Mouse (Mus musculus) myocyte (in vitro differentiated cells): ENCODE measurements around the gene Rdh8. TPM values are rescaled to one million over a fixed set of nuclear protein-coding genes. Genes with fewer than 3 reads are reported as not detected.

Source experiments
- H3K27me3 ChIP-seq: one replicate; pipeline ENCODE4 v1.6.1; 2011; ENCODE audit not compliant: control insufficient read depth, insufficient read depth, insufficient read length
- H3K36me3 ChIP-seq: one replicate; pipeline ENCODE4 v1.6.1; 2011; ENCODE audit not compliant: control insufficient read depth, insufficient read depth
- H3K4me2 ChIP-seq: one replicate; pipeline ENCODE4 v1.6.1; 2011; ENCODE audit warnings: low read depth, control low read depth
- H3K4me3 ChIP-seq: one replicate; pipeline ENCODE4 v1.5.1; 2011; ENCODE audit warnings: mild to moderate bottlenecking, control low read depth, moderate library complexity
- H3K79me2 ChIP-seq: one replicate; pipeline ENCODE4 v1.6.1; 2011; ENCODE audit not compliant: control insufficient read depth, insufficient read depth
- H3ac ChIP-seq: one replicate; pipeline ENCODE4 v1.6.1; 2011; ENCODE audit not compliant: control insufficient read depth, insufficient read length
- CEBPB ChIP-seq: IDR thresholded peaks from 2 replicates; pipeline ENCODE4 v1.6.1; 2011; ENCODE audit warnings: mild to moderate bottlenecking, moderate library complexity; ENCODE audit not compliant: poor library complexity, insufficient read depth, severe bottlenecking
- E2F4 ChIP-seq: IDR thresholded peaks from one replicate; pipeline ENCODE4 v1.6.1; 2011; ENCODE audit warnings: mild to moderate bottlenecking, control low read depth, moderate library complexity; ENCODE audit not compliant: insufficient read depth
- MAX ChIP-seq: IDR thresholded peaks from one replicate; pipeline ENCODE4 v1.6.1; 2011; ENCODE audit warnings: low read depth, mild to moderate bottlenecking, control low read depth
- MYOD1 ChIP-seq, 3 experiments: IDR thresholded peaks; one replicate each; pipeline ENCODE4 v1.6.1; 2011; ENCODE audit warnings: control low read depth in 2 of 3, low read depth in 2 of 3, mild to moderate bottlenecking in 2 of 3, moderate library complexity in 1 of 3; ENCODE audit not compliant: insufficient read length in 2 of 3, control insufficient read depth in 1 of 3
- MYOG ChIP-seq, 3 experiments: IDR thresholded peaks; one replicate each; pipeline ENCODE4 v1.6.1; 2011; ENCODE audit warnings: control low read depth in 2 of 3, low read depth in 2 of 3, mild to moderate bottlenecking in 2 of 3; ENCODE audit not compliant: insufficient read length in 2 of 3, control insufficient read depth in 1 of 3, insufficient read depth in 1 of 3
- POLR2A ChIP-seq: IDR thresholded peaks from one replicate; pipeline ENCODE4 v1.6.1; 2011; ENCODE audit warnings: low read depth, mild to moderate bottlenecking, control low read depth, moderate library complexity; ENCODE audit not compliant: insufficient read length
- POLR2AphosphoS2 ChIP-seq: IDR thresholded peaks from one replicate; pipeline ENCODE4 v1.6.1; 2011; ENCODE audit warnings: low read depth, control low read depth; ENCODE audit not compliant: insufficient read length
- REST ChIP-seq: IDR thresholded peaks from one replicate; pipeline ENCODE4 v1.6.1; 2011; ENCODE audit warnings: mild to moderate bottlenecking, control low read depth, moderate library complexity; ENCODE audit not compliant: insufficient read depth, insufficient read length
- SRF ChIP-seq: IDR thresholded peaks from one replicate; pipeline ENCODE4 v1.6.1; 2011; ENCODE audit warnings: low read depth; ENCODE audit not compliant: control insufficient read depth, insufficient read length
- TCF12 ChIP-seq: IDR thresholded peaks from one replicate; pipeline ENCODE4 v1.6.1; 2011; ENCODE audit warnings: mild to moderate bottlenecking, control low read depth; ENCODE audit not compliant: poor library complexity, insufficient read depth, severe bottlenecking
- TCF3 ChIP-seq: IDR thresholded peaks from one replicate; pipeline ENCODE4 v1.6.1; 2011; ENCODE audit warnings: low read depth, control low read depth; ENCODE audit not compliant: insufficient read length
- USF1 ChIP-seq: IDR thresholded peaks from one replicate; pipeline ENCODE4 v1.6.1; 2011; ENCODE audit warnings: low read depth, mild to moderate bottlenecking, control low read depth, moderate library complexity
- polyA plus RNA-seq: library from polyadenylated mRNA; unstranded; fragments of >200 nt; fragmentation: generic; extraction: Trizol; gene quantifications from one replicate; pipeline ENCODE4 v1.2.1, GENCODE M21; 2012; ENCODE audit warnings: missing spikeins

Rdh8 gene
- not detected for polyA plus RNA-seq

DNA sequence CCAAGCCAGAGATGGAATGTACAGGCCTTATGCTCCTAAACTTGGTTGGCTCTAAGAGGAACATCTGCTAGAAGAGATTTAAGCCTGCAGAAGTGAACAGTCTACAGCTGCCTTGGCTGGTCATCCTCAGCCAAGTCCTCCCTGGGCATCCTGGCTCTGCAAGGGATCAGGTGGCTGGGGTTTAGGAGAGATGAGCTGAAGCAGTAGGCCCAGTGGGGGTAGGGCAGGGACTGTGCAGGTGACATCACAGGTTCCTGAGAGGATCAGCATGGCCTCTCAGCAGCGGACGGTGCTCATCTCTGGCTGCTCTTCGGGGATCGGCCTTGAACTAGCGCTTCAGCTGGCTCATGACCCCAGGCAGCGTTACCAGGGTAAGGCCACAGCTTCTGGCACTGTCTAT is at the start of gene Rdh8:
Gene Rdh8, plus strand, starts transcription at position 268 of the 400 bp plus-strand sequence.
- no peak within 1 kb of the TSS for H3K4me2 ChIP-seq
- H3K4me3 ChIP-seq = no peak within 1 kb of the TSS
- H3K36me3 ChIP-seq = no peaks in the 10 kb centered on the region
- no peaks in the 10 kb centered on the region for H3K27me3 ChIP-seq
- no peak within 1 kb of the TSS for H3ac ChIP-seq
- no peak for TF ChIP-seq USF1
- no peak for TF ChIP-seq TCF3
- no peak for TF ChIP-seq MAX
- no peak for TF ChIP-seq E2F4
- TF ChIP-seq POLR2AphosphoS2 = no peak
- no peak for TF ChIP-seq MYOD1 (IDR thresholded peaks at IDR 0.05; ENCODE audit: control insufficient read depth in 1 of 3, insufficient read length in 2 of 3, low read depth in 2 of 3)
- no peak for TF ChIP-seq REST
- TF ChIP-seq TCF12 = no peak
- no peak for TF ChIP-seq MYOG (IDR thresholded peaks at IDR 0.05; ENCODE audit: control insufficient read depth in 1 of 3, insufficient read depth in 1 of 3, insufficient read length in 2 of 3, low read depth in 2 of 3)
- no peak for TF ChIP-seq CEBPB
- no peak for TF ChIP-seq SRF
- no peak for TF ChIP-seq POLR2A
- peaks cover 14% of the 10 kb centered on the region for H3K79me2 ChIP-seq

- Histone ChIP-seq H3K4me3 (no peak overlapping the region), H3K36me3 (peaks cover 16% of the 10 kb centered on the region), H3K4me2 (no peak overlapping the region), H3ac (no peak overlapping the region), H3K79me2 (no peaks in the 10 kb centered on the region), H3K27me3 (no peaks in the 10 kb centered on the region)
- TF ChIP-seq E2F4 (no peak), USF1 (no peak), POLR2A (no peak), TCF12 (no peak), POLR2AphosphoS2 (no peak), REST (no peak), CEBPB (no peak), MYOD1 (IDR thresholded peaks at IDR 0.05; ENCODE audit: control insufficient read depth in 1 of 3, insufficient read length in 2 of 3, low read depth in 2 of 3) (no peak), MYOG (IDR thresholded peaks at IDR 0.05; ENCODE audit: control insufficient read depth in 1 of 3, insufficient read depth in 1 of 3, insufficient read length in 2 of 3, low read depth in 2 of 3) (no peak)
Observed at GRCm38 (mm10) chr9:20781286-20781685, 37.0 kb upstream of the Rdh8 start.

GRCm38 (mm10) chr9:20785055-20785454 is 33.2 kb upstream of the Rdh8 start:
- no peak overlapping the region for H3ac ChIP-seq

GRCm38 (mm10) chr9:20787992-20788391 is 30.3 kb upstream of the Rdh8 start:
- TF ChIP-seq TCF3 (no peak), SRF (no peak), POLR2AphosphoS2 (no peak), REST (no peak), MYOD1 (IDR thresholded peaks at IDR 0.05; ENCODE audit: control insufficient read depth in 1 of 3, insufficient read length in 2 of 3, low read depth in 2 of 3) (no peak), POLR2A (no peak), MYOG (IDR thresholded peaks at IDR 0.05; ENCODE audit: control insufficient read depth in 1 of 3, insufficient read depth in 1 of 3, insufficient read length in 2 of 3, low read depth in 2 of 3) (no peak), CEBPB (no peak), TCF12 (no peak), MAX (no peak), USF1 (no peak), E2F4 (no peak)
- H3K79me2 ChIP-seq = no peaks in the 10 kb centered on the region
- no peaks in the 10 kb centered on the region for H3K27me3 ChIP-seq
- peaks cover 17% of the 10 kb centered on the region for H3K36me3 ChIP-seq
- H3K4me2 ChIP-seq = no peak overlapping the region
- no peak overlapping the region for H3ac ChIP-seq
- no peak overlapping the region for H3K4me3 ChIP-seq

More at GRCm38 (mm10) chr9:20785055-20785454, 33.2 kb upstream of the Rdh8 start:
- H3K27me3 ChIP-seq = no peaks in the 10 kb centered on the region
- peaks cover 29% of the 10 kb centered on the region for H3K36me3 ChIP-seq
- no peak overlapping the region for H3K4me3 ChIP-seq
- no peak overlapping the region for H3K4me2 ChIP-seq
- TF ChIP-seq POLR2A = no peak
- no peak for TF ChIP-seq CEBPB
- TF ChIP-seq USF1 = no peak
- no peak for TF ChIP-seq E2F4
- no peak for TF ChIP-seq SRF
- TF ChIP-seq TCF12 = no peak
- TF ChIP-seq MYOG (IDR thresholded peaks at IDR 0.05; ENCODE audit: control insufficient read depth in 1 of 3, insufficient read depth in 1 of 3, insufficient read length in 2 of 3, low read depth in 2 of 3) = no peak
- no peak for TF ChIP-seq POLR2AphosphoS2
- no peak for TF ChIP-seq TCF3
- no peak for TF ChIP-seq MAX
- TF ChIP-seq REST = no peak
- no peak for TF ChIP-seq MYOD1 (IDR thresholded peaks at IDR 0.05; ENCODE audit: control insufficient read depth in 1 of 3, insufficient read length in 2 of 3, low read depth in 2 of 3)
- no peaks in the 10 kb centered on the region for H3K79me2 ChIP-seq
